In the genomic region with DNA sequence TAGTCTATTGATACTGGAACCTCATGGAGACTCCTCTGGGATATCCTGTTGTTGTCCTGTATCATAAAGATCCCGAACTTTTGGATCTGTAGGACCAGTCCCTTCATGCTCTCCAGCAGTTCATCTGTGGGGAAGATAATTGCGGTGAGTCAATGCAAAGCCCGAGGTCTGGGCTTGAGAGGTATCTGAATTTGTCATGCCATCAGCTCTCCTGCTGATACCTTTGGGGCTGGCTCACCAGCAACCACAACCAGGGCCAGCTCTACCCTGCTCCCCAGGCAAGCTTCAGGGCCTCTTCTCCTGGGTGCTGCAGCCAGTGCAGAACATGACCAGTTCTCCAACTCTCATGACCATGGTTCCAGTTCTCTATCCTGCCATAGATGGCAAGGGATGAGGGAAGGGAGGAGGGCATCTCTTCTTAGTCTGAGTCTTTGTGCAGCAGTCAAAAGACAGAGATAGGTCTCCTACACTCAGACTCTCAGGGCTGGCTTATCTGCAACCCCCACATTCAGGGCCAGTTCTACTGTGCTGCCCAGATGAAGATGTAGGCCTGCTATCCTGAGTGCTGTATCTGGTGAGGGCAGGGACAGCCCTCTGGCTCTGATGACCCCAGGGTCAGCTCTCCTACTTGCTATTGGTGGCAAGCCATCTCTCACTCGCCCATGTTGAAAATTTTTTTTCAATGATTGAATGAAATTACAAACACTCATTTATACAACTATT, we compare ENCODE assay signal across 23 mouse cellular contexts. TPM values are rescaled to one million over a fixed set of nuclear protein-coding genes. Genes with fewer than 3 reads are reported as not detected.
A peak's percentile ranks its signal among the peaks of the same experiment; 100 is the strongest.
DNase-seq lines count a peak whose midpoint lies in the region; ATAC-seq and TF ChIP-seq lines count a peak whose summit lies in the region.
"Had no signal": no experiment of that assay in that cellular context is flagged by ENCODE, and none has a peak within 500 bp of the region (broad histone marks: within the 10 kb centered on the region; RNA-seq: fewer than 3 reads in every experiment).

No protein-coding gene starts in this region.

- H3K4me3 ChIP-seq in intestine, embryonic 16.5 days (ENCODE audit: low read length) = no peak overlapping the region
- H3K4me3 ChIP-seq in intestine, embryonic 15.5 days (replicated peaks) = no peak overlapping the region
- H3K4me3 ChIP-seq in bone marrow, adult 2 months (replicated peaks; ENCODE audit: control insufficient read depth, low read depth, low read length) = no peak overlapping the region
- peak overlapping the region; percentile 24 for H3K4me3 ChIP-seq in erythroblast, embryonic 14.5 days (replicated peaks)
- H3K4me3 ChIP-seq in liver, embryonic 15.5 days (replicated peaks) = no peak overlapping the region
- H3K4me3 ChIP-seq in neural tube, embryonic 15.5 days (replicated peaks) = no peak overlapping the region
- H3K4me3 ChIP-seq: embryonic facial prominence, embryonic 13.5 days; forebrain, embryonic 10.5 days; heart, embryonic 15.5 days; left cerebral cortex, adult 2 months; limb, embryonic 10.5 days; midbrain, embryonic 10.5 days had no signal

- no peak overlapping the region for H3K27ac ChIP-seq in intestine, embryonic 16.5 days (ENCODE audit: low read length)
- H3K27ac ChIP-seq in intestine, embryonic 15.5 days = no peak overlapping the region
- 0 out of 2 replicates have a peak overlapping the region, but pooled peaks have one; percentile 3 for H3K27ac ChIP-seq in bone marrow, adult 2 months (ENCODE audit: control insufficient read depth, insufficient read depth, low read depth, low read length, poor library complexity)
- H3K27ac ChIP-seq in liver, embryonic 15.5 days (replicated peaks) = peak overlapping the region; percentile 80
- H3K27ac ChIP-seq in neural tube, embryonic 15.5 days (replicated peaks) = no peak overlapping the region
- H3K27ac ChIP-seq: embryonic facial prominence, embryonic 13.5 days; forebrain, embryonic 10.5 days; heart, embryonic 15.5 days; hindbrain, postnatal 0 days; left cerebral cortex, adult 2 months; limb, embryonic 10.5 days; midbrain, embryonic 10.5 days had no signal

- intact Hi-C loops in left cerebral cortex, postnatal 4 days (cut with DNase I) = no loop called here

- H3K4me1 ChIP-seq in intestine, embryonic 16.5 days (ENCODE audit: control insufficient read depth, insufficient read depth, low read length) = no peaks in the 10 kb centered on the region
- no peaks in the 10 kb centered on the region for H3K4me1 ChIP-seq in intestine, embryonic 15.5 days (replicated peaks)
- H3K4me1 ChIP-seq in bone marrow, adult 2 months (ENCODE audit: control insufficient read depth, insufficient read depth, low read length) = no peaks in the 10 kb centered on the region; the same call in 1 of the 2 replicates
- H3K4me1 ChIP-seq in erythroblast, embryonic 14.5 days (ENCODE audit: control insufficient read depth) = peaks cover 43% of the 10 kb centered on the region
- H3K4me1 ChIP-seq in liver, embryonic 15.5 days (replicated peaks) = peaks cover 32% of the 10 kb centered on the region
- no peaks in the 10 kb centered on the region for H3K4me1 ChIP-seq in neural tube, embryonic 15.5 days
- H3K4me1 ChIP-seq: embryonic facial prominence, embryonic 13.5 days; forebrain, embryonic 10.5 days; limb, embryonic 10.5 days had no signal

- H3K9me3 ChIP-seq in intestine, embryonic 16.5 days (ENCODE audit: control insufficient read depth, low read length) = no peaks in the 10 kb centered on the region
- H3K9me3 ChIP-seq in intestine, embryonic 15.5 days = no peaks in the 10 kb centered on the region
- no peaks in the 10 kb centered on the region for H3K9me3 ChIP-seq in erythroblast, embryonic 14.5 days (ENCODE audit: control insufficient read depth, low read length)
- H3K9me3 ChIP-seq in liver, embryonic 15.5 days (replicated peaks) = no peaks in the 10 kb centered on the region
- H3K9me3 ChIP-seq in neural tube, embryonic 15.5 days (replicated peaks) = no peaks in the 10 kb centered on the region
- H3K9me3 ChIP-seq: embryonic facial prominence, embryonic 13.5 days; forebrain, embryonic 10.5 days; heart, embryonic 15.5 days; limb, embryonic 10.5 days; midbrain, embryonic 10.5 days had no signal

- H3K27me3 ChIP-seq in intestine, embryonic 16.5 days (replicated peaks; ENCODE audit: control insufficient read depth, insufficient read depth, low read length) = no peaks in the 10 kb centered on the region
- H3K27me3 ChIP-seq in intestine, embryonic 15.5 days (replicated peaks) = no peaks in the 10 kb centered on the region
- H3K27me3 ChIP-seq in erythroblast, embryonic 14.5 days (ENCODE audit: control insufficient read depth) = peaks cover 2% of the 10 kb centered on the region; the same call in 1 of the 2 replicates
- H3K27me3 ChIP-seq in liver, embryonic 15.5 days = 0 out of 2 replicates have a peak, but pooled peaks cover under 1% of the 10 kb centered on the region
- no peaks in the 10 kb centered on the region for H3K27me3 ChIP-seq in neural tube, embryonic 15.5 days (replicated peaks)
- H3K27me3 ChIP-seq: CH12.LX; heart, embryonic 15.5 days had no signal

- no peak for DNase-seq in thymus, postnatal 36 days
- DNase-seq in left cerebral cortex, postnatal 4 days = no peak
- DNase-seq: cerebellum, adult 9-11 months; kidney, adult 8-10 months; kidney, postnatal 4 days; layer of hippocampus, adult 9-11 months; lung, adult 18-20 months; lung, postnatal 36 days; thymus, postnatal 14 days had no signal

- H3K36me3 ChIP-seq in intestine, embryonic 16.5 days (ENCODE audit: control insufficient read depth, insufficient read depth, low read length) = no peaks in the 10 kb centered on the region
- no peaks in the 10 kb centered on the region for H3K36me3 ChIP-seq in intestine, embryonic 15.5 days
- H3K36me3 ChIP-seq in erythroblast, embryonic 14.5 days (ENCODE audit: control insufficient read depth) = no peaks in the 10 kb centered on the region
- H3K36me3 ChIP-seq in liver, embryonic 15.5 days (replicated peaks) = no peaks in the 10 kb centered on the region
- no peaks in the 10 kb centered on the region for H3K36me3 ChIP-seq in neural tube, embryonic 15.5 days
- H3K36me3 ChIP-seq: embryonic facial prominence, embryonic 13.5 days; forebrain, embryonic 10.5 days; heart, embryonic 15.5 days; limb, embryonic 10.5 days; midbrain, embryonic 10.5 days had no signal

- ATAC-seq in intestine, embryonic 16.5 days = 0 out of 2 replicates have a peak, but pooled peaks have one; percentile 46
- no peak for ATAC-seq in intestine, embryonic 15.5 days
- peak; percentile 100 for ATAC-seq in liver, embryonic 15.5 days (ENCODE audit: insufficient read depth)
- ATAC-seq in neural tube, embryonic 15.5 days (ENCODE audit: low FRiP score) = no peak
- ATAC-seq: hindbrain, postnatal 0 days had no signal

- TF ChIP-seq POLR2A in bone marrow, adult 2 months (IDR thresholded peaks at IDR 0.05; ENCODE audit: borderline replicate concordance, control insufficient read depth, low read depth, low read length) = no peak

- H3K4me2 ChIP-seq in intestine, embryonic 16.5 days (ENCODE audit: low read depth, low read length) = no peak overlapping the region
- no peak overlapping the region for H3K4me2 ChIP-seq in intestine, embryonic 15.5 days (replicated peaks)
- H3K4me2 ChIP-seq in liver, embryonic 15.5 days = peak overlapping the region; percentile 45
- H3K4me2 ChIP-seq in neural tube, embryonic 15.5 days = no peak overlapping the region
- H3K4me2 ChIP-seq: embryonic facial prominence, embryonic 13.5 days; heart, embryonic 15.5 days had no signal

- 79% methylated on average over 4 of the region's 4 CpGs for WGBS in intestine, embryonic 16.5 days
- 82% methylated on average over 4 of the region's 4 CpGs for WGBS in intestine, embryonic 15.5 days
- WGBS in bone marrow, adult 2 months = 76% methylated on average over 4 of the region's 4 CpGs
- WGBS in liver, embryonic 15.5 days (ENCODE audit: insufficient replicate concordance) = 31% methylated on average over 4 of the region's 4 CpGs
- 86% methylated on average over 4 of the region's 4 CpGs for WGBS in neural tube, embryonic 15.5 days

- H3K9ac ChIP-seq in intestine, embryonic 16.5 days (ENCODE audit: low read depth, low read length) = no peak overlapping the region
- no peak overlapping the region for H3K9ac ChIP-seq in intestine, embryonic 15.5 days
- H3K9ac ChIP-seq in liver, embryonic 15.5 days = no peak overlapping the region
- H3K9ac ChIP-seq in neural tube, embryonic 15.5 days (replicated peaks) = no peak overlapping the region
- H3K9ac ChIP-seq: embryonic facial prominence, embryonic 13.5 days; heart, embryonic 15.5 days had no signal

- TF ChIP-seq CTCF in bone marrow, adult 2 months (IDR thresholded peaks at IDR 0.05; ENCODE audit: control insufficient read depth, insufficient read depth, low read length) = no peak

RNA-seq across cellular contexts. Expression of a gene that starts 42.2 kb away (rescaled TPM):
- 0.45 and 0.75 TPM in 2 replicates for polyA plus RNA-seq in intestine, embryonic 16.5 days (2015; fragmentation: Nextera tagmentation; extraction: Ambion mirVana)
- polyA plus RNA-seq in intestine, embryonic 15.5 days (2015; fragmentation: Nextera tagmentation; extraction: Ambion mirVana) = 1.1 and 1.3 TPM in 2 replicates
- 2.6 TPM in 2 replicates for polyA plus RNA-seq in bone marrow, adult 2 months (2011; ENCODE audit: insufficient read depth, insufficient read length, low replicate concordance, missing spikeins)
- polyA plus RNA-seq in erythroblast, embryonic 14.5 days (2012) = 1.0 and 1.1 TPM in 2 replicates
- polyA plus RNA-seq in liver, embryonic 15.5 days (2015; fragmentation: Nextera tagmentation; extraction: Ambion mirVana) = 0.60 and 0.73 TPM in 2 replicates
- 1.4 TPM in 2 replicates for polyA plus RNA-seq in neural tube, embryonic 15.5 days (2015; fragmentation: Nextera tagmentation; extraction: Ambion mirVana)
- 10 to 100 TPM; 11.3 to 11.6 TPM for total RNA-seq in left cerebral cortex, postnatal 4 days (2021)

Comparison
In these comparisons a context has a peak if more than half of its experiments do, and no peak if none do; other contexts are left out.
1. ATAC-seq: peak in intestine, embryonic 16.5 days (single experiment) and liver, embryonic 15.5 days (single experiment); none in intestine, embryonic 15.5 days (single experiment) and neural tube, embryonic 15.5 days (single experiment).
2. H3K27ac ChIP-seq: peak in bone marrow, adult 2 months (single experiment) and liver, embryonic 15.5 days (single experiment); none in intestine, embryonic 16.5 days (single experiment), intestine, embryonic 15.5 days (single experiment) and neural tube, embryonic 15.5 days (single experiment).